Mouse (Mus musculus): ENCODE measurements at regions not wholly inside any gene's neighbourhood (a gene's known extent, or its start where the extent isn't known, plus 50 kb on each side); places are given as distances from the start of the nearest gene placed in this dataset.

DNA sequence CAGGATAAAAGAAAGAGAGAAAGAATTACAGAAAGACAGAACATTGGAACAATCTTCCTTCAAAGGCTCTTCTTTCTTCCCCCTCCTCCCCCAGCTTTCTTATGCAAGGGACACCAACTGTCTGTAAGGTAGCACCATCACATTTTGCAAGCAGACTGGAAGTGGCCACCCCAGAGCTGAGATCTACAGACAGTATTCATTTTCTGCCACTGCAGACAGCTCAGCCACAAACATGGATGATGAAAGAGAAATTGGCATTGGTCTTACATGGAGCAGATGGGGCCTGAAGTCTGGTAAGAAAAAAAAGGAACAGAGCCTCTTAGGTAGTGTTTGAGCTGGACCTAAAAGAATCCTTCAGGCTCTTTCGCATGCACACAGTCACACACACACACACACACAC is 428.9 kb upstream of the Zfp462 start:
- TF ChIP-seq CEBPB (IDR thresholded peaks at IDR 0.05; ENCODE audit: insufficient read depth, poor library complexity, severe bottlenecking) (no peak), POLR2AphosphoS2 (IDR thresholded peaks at IDR 0.05; ENCODE audit: insufficient read length, low read depth) (no peak), TCF3 (IDR thresholded peaks at IDR 0.05; ENCODE audit: insufficient read length, low read depth) (no peak), TCF12 (IDR thresholded peaks at IDR 0.05; ENCODE audit: insufficient read depth, poor library complexity, severe bottlenecking) (no peak), SRF (IDR thresholded peaks at IDR 0.05; ENCODE audit: control insufficient read depth, insufficient read length, low read depth) (no peak)
- H3K36me3 ChIP-seq (ENCODE audit: control insufficient read depth, insufficient read depth), result no peaks in the 10 kb centered on the region
- no peaks in the 10 kb centered on the region for H3K27me3 ChIP-seq (ENCODE audit: control insufficient read depth, insufficient read depth, insufficient read length)
- H3K4me2 ChIP-seq (ENCODE audit: low read depth), result no peak overlapping the region
- H3ac ChIP-seq (ENCODE audit: control insufficient read depth, insufficient read length), result no peak overlapping the region
- no peaks in the 10 kb centered on the region for H3K79me2 ChIP-seq (ENCODE audit: control insufficient read depth, insufficient read depth)
- H3K4me3 ChIP-seq, result no peak overlapping the region

DNA sequence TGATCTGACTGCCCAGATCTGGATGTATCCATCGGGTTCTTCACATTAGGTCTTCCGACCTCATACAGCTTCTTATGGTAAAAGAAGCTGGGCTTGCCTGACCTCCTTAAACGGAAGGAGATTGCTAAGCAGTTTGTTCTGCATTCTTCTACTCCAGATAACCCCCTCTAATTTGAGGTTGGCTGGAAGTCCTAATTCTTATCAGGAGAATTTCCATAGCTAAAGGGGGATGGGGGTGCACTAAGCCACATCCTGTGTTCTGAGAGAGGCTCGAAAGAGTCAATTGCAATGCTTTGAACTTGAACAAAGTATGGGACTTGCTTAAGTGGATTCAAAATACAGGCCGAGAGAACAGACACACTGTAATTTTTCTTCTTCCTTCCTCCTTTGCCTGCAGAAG is 421.6 kb upstream of the Zfp462 start:
- TF ChIP-seq TCF3 (IDR thresholded peaks at IDR 0.05; ENCODE audit: insufficient read length, low read depth) (no peak), CEBPB (IDR thresholded peaks at IDR 0.05; ENCODE audit: insufficient read depth, poor library complexity, severe bottlenecking) (no peak), POLR2AphosphoS2 (IDR thresholded peaks at IDR 0.05; ENCODE audit: insufficient read length, low read depth) (no peak), MAX (IDR thresholded peaks at IDR 0.05; ENCODE audit: low read depth) (no peak), TCF12 (IDR thresholded peaks at IDR 0.05; ENCODE audit: insufficient read depth, poor library complexity, severe bottlenecking) (no peak), REST (IDR thresholded peaks at IDR 0.05; ENCODE audit: insufficient read depth, insufficient read length) (no peak), MYOG (IDR thresholded peaks at IDR 0.05; ENCODE audit: control insufficient read depth in 1 of 3, insufficient read depth in 1 of 3, insufficient read length in 2 of 3, low read depth in 2 of 3) (no peak), MYOD1 (IDR thresholded peaks at IDR 0.05; ENCODE audit: control insufficient read depth in 1 of 3, insufficient read length in 2 of 3, low read depth in 2 of 3) (no peak), SRF (IDR thresholded peaks at IDR 0.05; ENCODE audit: control insufficient read depth, insufficient read length, low read depth) (no peak), USF1 (IDR thresholded peaks at IDR 0.05; ENCODE audit: low read depth) (no peak), E2F4 (IDR thresholded peaks at IDR 0.05; ENCODE audit: insufficient read depth) (no peak), POLR2A (IDR thresholded peaks at IDR 0.05; ENCODE audit: insufficient read length, low read depth) (no peak)
- no peak overlapping the region for H3ac ChIP-seq (ENCODE audit: control insufficient read depth, insufficient read length)
- H3K36me3 ChIP-seq (ENCODE audit: control insufficient read depth, insufficient read depth), result no peaks in the 10 kb centered on the region
- H3K79me2 ChIP-seq (ENCODE audit: control insufficient read depth, insufficient read depth), result no peaks in the 10 kb centered on the region
- no peak overlapping the region for H3K4me2 ChIP-seq (ENCODE audit: low read depth)
- H3K27me3 ChIP-seq (ENCODE audit: control insufficient read depth, insufficient read depth, insufficient read length), result no peaks in the 10 kb centered on the region
- H3K4me3 ChIP-seq, result no peak overlapping the region

DNA sequence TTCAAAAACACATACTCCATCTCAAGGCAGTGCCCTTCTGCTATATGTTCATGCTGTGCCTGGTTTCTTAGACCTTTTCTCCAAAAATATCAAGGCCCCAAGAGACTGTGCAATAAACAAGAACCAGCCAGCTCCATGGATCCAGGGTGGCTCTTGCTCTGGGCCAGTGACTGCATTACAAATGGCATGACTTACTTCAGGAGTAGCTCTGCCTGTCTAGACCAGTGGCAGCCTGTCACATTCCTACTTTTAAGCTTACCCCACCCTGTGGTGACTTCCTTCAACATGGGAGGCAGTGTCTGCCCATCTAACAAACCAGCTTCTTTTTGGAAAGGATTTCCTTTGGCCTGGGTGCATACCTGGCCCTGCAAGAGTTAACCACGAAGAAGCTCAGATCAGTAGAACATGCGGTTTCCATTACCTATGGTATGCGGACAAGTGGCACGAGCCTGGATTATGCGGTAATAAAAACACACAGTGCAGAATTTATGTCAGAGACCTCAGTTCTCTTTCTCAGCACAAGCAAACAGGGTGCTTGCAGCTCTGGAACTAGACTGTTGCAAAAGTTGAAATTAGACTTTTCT is 418.8 kb upstream of the Zfp462 start:
- no peak overlapping the region for H3ac ChIP-seq (ENCODE audit: control insufficient read depth, insufficient read length)
- no peaks in the 10 kb centered on the region for H3K36me3 ChIP-seq (ENCODE audit: control insufficient read depth, insufficient read depth)
- H3K79me2 ChIP-seq (ENCODE audit: control insufficient read depth, insufficient read depth), result no peaks in the 10 kb centered on the region
- no peak overlapping the region for H3K4me2 ChIP-seq (ENCODE audit: low read depth)
- H3K27me3 ChIP-seq (ENCODE audit: control insufficient read depth, insufficient read depth, insufficient read length), result no peaks in the 10 kb centered on the region
- no peak for TF ChIP-seq REST (IDR thresholded peaks at IDR 0.05; ENCODE audit: insufficient read depth, insufficient read length)
- no peak for TF ChIP-seq E2F4 (IDR thresholded peaks at IDR 0.05; ENCODE audit: insufficient read depth)
- no peak for TF ChIP-seq SRF (IDR thresholded peaks at IDR 0.05; ENCODE audit: control insufficient read depth, insufficient read length, low read depth)
- TF ChIP-seq MYOD1 (IDR thresholded peaks at IDR 0.05; ENCODE audit: control insufficient read depth in 1 of 3, insufficient read length in 2 of 3, low read depth in 2 of 3), result no peak
- H3K4me3 ChIP-seq, result no peak overlapping the region

DNA sequence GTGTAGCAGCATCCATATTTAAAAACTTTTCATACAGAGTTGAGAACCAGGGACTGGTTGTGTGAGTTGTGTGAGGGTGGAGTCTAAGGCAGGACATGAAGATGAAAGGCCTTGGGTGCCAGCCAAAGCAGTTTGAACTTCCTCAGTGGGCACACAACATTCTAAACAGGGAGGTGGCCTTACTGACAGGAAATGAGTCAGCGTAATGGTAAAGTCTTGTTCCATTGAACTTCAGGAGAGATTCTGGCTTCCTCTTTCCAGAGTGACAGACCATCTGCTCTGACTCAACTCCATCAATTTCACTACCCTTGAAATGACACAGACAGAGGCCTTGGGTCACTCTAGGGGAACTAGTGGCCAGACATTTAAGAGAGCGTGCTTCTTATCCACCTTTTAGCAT is 417.2 kb upstream of the Zfp462 start:
- Histone ChIP-seq H3K4me2 (ENCODE audit: low read depth) (no peak overlapping the region), H3K36me3 (ENCODE audit: control insufficient read depth, insufficient read depth) (no peaks in the 10 kb centered on the region), H3ac (ENCODE audit: control insufficient read depth, insufficient read length) (no peak overlapping the region), H3K27me3 (ENCODE audit: control insufficient read depth, insufficient read depth, insufficient read length) (no peaks in the 10 kb centered on the region), H3K4me3 (no peak overlapping the region), H3K79me2 (ENCODE audit: control insufficient read depth, insufficient read depth) (no peaks in the 10 kb centered on the region)
- TF ChIP-seq MYOG (IDR thresholded peaks at IDR 0.05; ENCODE audit: control insufficient read depth in 1 of 3, insufficient read depth in 1 of 3, insufficient read length in 2 of 3, low read depth in 2 of 3), result no peak
- TF ChIP-seq MYOD1 (IDR thresholded peaks at IDR 0.05; ENCODE audit: control insufficient read depth in 1 of 3, insufficient read length in 2 of 3, low read depth in 2 of 3), result no peak
- no peak for TF ChIP-seq USF1 (IDR thresholded peaks at IDR 0.05; ENCODE audit: low read depth)
- no peak for TF ChIP-seq TCF12 (IDR thresholded peaks at IDR 0.05; ENCODE audit: insufficient read depth, poor library complexity, severe bottlenecking)
- TF ChIP-seq CEBPB (IDR thresholded peaks at IDR 0.05; ENCODE audit: insufficient read depth, poor library complexity, severe bottlenecking), result peak; percentile 33; the same call in 1 of the 2 replicates
- TF ChIP-seq POLR2A (IDR thresholded peaks at IDR 0.05; ENCODE audit: insufficient read length, low read depth), result no peak

DNA sequence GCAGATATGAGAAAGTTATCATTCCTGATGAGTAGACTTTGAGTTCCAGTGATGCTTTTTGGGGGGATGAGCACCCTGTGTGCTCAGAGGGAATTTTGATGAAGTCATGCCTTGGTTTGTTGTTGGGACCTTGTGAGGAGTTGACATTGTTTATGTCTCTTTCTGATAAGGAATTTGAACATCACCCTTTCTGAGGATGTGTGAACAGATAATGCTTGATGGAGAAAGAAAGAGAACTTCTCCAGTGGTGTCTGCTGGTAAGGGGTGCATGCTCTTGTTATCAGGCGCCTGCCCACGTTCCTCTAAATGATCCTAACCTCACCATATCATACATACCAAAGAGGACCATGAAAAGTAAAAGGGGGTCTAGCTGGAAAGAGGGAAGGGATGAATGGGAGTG is 413.1 kb upstream of the Zfp462 start:
- TF ChIP-seq E2F4 (IDR thresholded peaks at IDR 0.05; ENCODE audit: insufficient read depth) (no peak), POLR2AphosphoS2 (IDR thresholded peaks at IDR 0.05; ENCODE audit: insufficient read length, low read depth) (no peak), USF1 (IDR thresholded peaks at IDR 0.05; ENCODE audit: low read depth) (no peak), TCF12 (IDR thresholded peaks at IDR 0.05; ENCODE audit: insufficient read depth, poor library complexity, severe bottlenecking) (no peak), TCF3 (IDR thresholded peaks at IDR 0.05; ENCODE audit: insufficient read length, low read depth) (no peak), CEBPB (IDR thresholded peaks at IDR 0.05; ENCODE audit: insufficient read depth, poor library complexity, severe bottlenecking) (no peak), MYOG (IDR thresholded peaks at IDR 0.05; ENCODE audit: control insufficient read depth in 1 of 3, insufficient read depth in 1 of 3, insufficient read length in 2 of 3, low read depth in 2 of 3) (no peak), POLR2A (IDR thresholded peaks at IDR 0.05; ENCODE audit: insufficient read length, low read depth) (no peak), REST (IDR thresholded peaks at IDR 0.05; ENCODE audit: insufficient read depth, insufficient read length) (no peak), SRF (IDR thresholded peaks at IDR 0.05; ENCODE audit: control insufficient read depth, insufficient read length, low read depth) (no peak), MAX (IDR thresholded peaks at IDR 0.05; ENCODE audit: low read depth) (no peak), MYOD1 (IDR thresholded peaks at IDR 0.05; ENCODE audit: control insufficient read depth in 1 of 3, insufficient read length in 2 of 3, low read depth in 2 of 3) (no peak)
- Histone ChIP-seq H3K4me2 (ENCODE audit: low read depth) (no peak overlapping the region), H3ac (ENCODE audit: control insufficient read depth, insufficient read length) (no peak overlapping the region)

More for the DNA sequence above, 413.1 kb upstream of the Zfp462 start:
- no peak overlapping the region for H3K4me3 ChIP-seq
- no peaks in the 10 kb centered on the region for H3K36me3 ChIP-seq (ENCODE audit: control insufficient read depth, insufficient read depth)
- H3K27me3 ChIP-seq (ENCODE audit: control insufficient read depth, insufficient read depth, insufficient read length), result no peaks in the 10 kb centered on the region
- no peaks in the 10 kb centered on the region for H3K79me2 ChIP-seq (ENCODE audit: control insufficient read depth, insufficient read depth)
